Mouse (Mus musculus) heart, adult 2 months (tissue): ENCODE results near the gene Poldip3. TPM values are rescaled to one million over a fixed set of nuclear protein-coding genes. Genes with fewer than 3 reads are reported as not detected.

ENCODE experiments used
- DNase-seq, 2 experiments: peaks; one replicate each; pipeline ENCODE4 v3.0.0; 2021
- H3K27ac ChIP-seq: fragments of 200-600 bp; 2 replicates; pipeline ENCODE4 v1.8.1; 2022
- H3K27me3 ChIP-seq: fragments of 200-500 bp; 2 replicates; pipeline ENCODE4 v1.6.1; 2012; ENCODE audit warnings: mild to moderate bottlenecking, low read length, inconsistent platforms, mixed read lengths; ENCODE audit not compliant: control insufficient read depth, insufficient read depth
- H3K36me3 ChIP-seq: fragments of 200-500 bp; 2 replicates; pipeline ENCODE4 v1.6.1; 2012; ENCODE audit warnings: low read length, inconsistent platforms; ENCODE audit not compliant: control insufficient read depth, insufficient read depth
- H3K4me1 ChIP-seq: fragments of 200-500 bp; 2 replicates; pipeline ENCODE4 v1.6.1; 2011; ENCODE audit warnings: low read length; ENCODE audit not compliant: control insufficient read depth, insufficient read depth
- H3K4me3 ChIP-seq: fragments of 200-600 bp; 2 replicates; pipeline ENCODE4 v1.8.1; 2022
- H3K79me2 ChIP-seq: fragments of 200-500 bp; replicated peaks from 2 replicates; pipeline ENCODE4 v1.6.1; 2012; ENCODE audit warnings: mild to moderate bottlenecking, inconsistent platforms, low read length, moderate library complexity, mixed read lengths; ENCODE audit not compliant: control insufficient read depth, insufficient read depth
- H3K9ac ChIP-seq: fragments of 200-500 bp; 2 replicates; pipeline ENCODE4 v1.6.1; 2012; ENCODE audit warnings: low read depth, mild to moderate bottlenecking, control low read depth, inconsistent platforms, low read length, mixed read lengths
- CTCF ChIP-seq: fragments of 200-600 bp; IDR thresholded peaks from 2 replicates; pipeline ENCODE4 v1.8.1; 2022; ENCODE audit warnings: antibody characterized with exemption, mild to moderate bottlenecking, moderate library complexity
- EP300 ChIP-seq: fragments of 200-500 bp; IDR thresholded peaks from 2 replicates; pipeline ENCODE4 v1.6.1; 2011; ENCODE audit warnings: low read depth, low read length, control low read depth; ENCODE audit not compliant: insufficient read depth
- POLR2A ChIP-seq: fragments of 200-500 bp; IDR thresholded peaks from 2 replicates; pipeline ENCODE4 v1.6.1; 2011; ENCODE audit warnings: mild to moderate bottlenecking, low read depth, low read length, control low read depth; ENCODE audit not compliant: insufficient read depth
- WGBS: fragments of 180-500 bp; shearing (Covaris S2); methylation state at CpG from one replicate; pipeline ENCODE4 v1.1.7; 2018; 5-methylcytosine and 5-hydroxymethylcytosine counted together
- intact Hi-C: fragments of 180-260 bp; cut with DNase I; formaldehyde crosslinking; loops from one replicate; pipeline ENCODE4 v1.15.1; 2025
- long read RNA-seq: library from polyadenylated mRNA; stranded (forward); transcript quantifications from one replicate; pipeline ENCODE4 v2.0.0, GENCODE M21; 2021
- polyA plus RNA-seq: library from polyadenylated mRNA; depleted of rRNA; stranded (reverse); fragments of >200 nt; gene quantifications from 2 replicates; pipeline ENCODE4 v1.2.3, GENCODE M21; 2012; rRNA removed
- total RNA-seq, 2 experiments: library from RNA; stranded (reverse); gene quantifications; 2 replicates each; pipeline ENCODE4 v1.2.3; 2021

The Poldip3 gene
- total RNA-seq (10 to 100 TPM; 23.6 to 24.7 TPM), polyA plus RNA-seq (20.0 and 27.0 TPM in 2 replicates)
- long read RNA-seq, transcript Poldip3-201 (9 exons, 3,299 nt), result major isoform, 20 of 23 reads
- long read RNA-seq, partial matches to known transcripts, result 0 of 23 reads
- long read RNA-seq, other reads (novel, unspliced or antisense), result 1 of 23 reads

GRCm38 (mm10) chr15:83149196-83150072 lies at the start of gene Poldip3:
Gene Poldip3 (minus strand): TSS chr15:83149384.
- DNase-seq, result peak; percentile 98
- peaks cover 3% of the 10 kb centered on the region for H3K36me3 ChIP-seq
- TF ChIP-seq EP300, result peak; percentile 66; the same call in 1 of the 2 replicates
- TF ChIP-seq POLR2A, result peak; percentile 91
- TF ChIP-seq CTCF, result 0 out of 2 replicates have a peak, but pooled peaks have one; percentile 13
- peak within 1 kb of the TSS; percentile 82 for H3K4me3 ChIP-seq
- peaks cover 9% of the 10 kb centered on the region for H3K4me1 ChIP-seq
- peak within 1 kb of the TSS; percentile 97 for H3K27ac ChIP-seq
- H3K27me3 ChIP-seq, result no peaks in the 10 kb centered on the region
- H3K9ac ChIP-seq, result peak within 1 kb of the TSS; percentile 99
- intact Hi-C loops, result loop anchor here (1.0 to 10.0 kb wide), 3 partner anchors 23 to 365 kb away; partner anchors contain the start of genes Cyb5r3, Rrp7a and Ttll1
- peaks cover 6% of the 10 kb centered on the region for H3K79me2 ChIP-seq
- under 1% methylated on average over 56 of the region's 56 CpGs for WGBS

- Histone ChIP-seq H3K9ac (no peak overlapping the region), H3K36me3 (no peaks in the 10 kb centered on the region)
- WGBS, result 90% methylated on average over 4 of the region's 4 CpGs
Measured at GRCm38 (mm10) chr15:83193413-83193812, 44.2 kb upstream of the Poldip3 start.

GRCm38 (mm10) chr15:83182351-83182750 lies 33.2 kb upstream of the Poldip3 start:
- intact Hi-C loops, result no loop called here
- H3K27ac ChIP-seq, result no peak overlapping the region
- DNase-seq, result no peak
- H3K79me2 ChIP-seq, result no peaks in the 10 kb centered on the region
- TF ChIP-seq EP300 (no peak), CTCF (no peak), POLR2A (no peak)
- H3K4me3 ChIP-seq, result no peak overlapping the region
- H3K4me1 ChIP-seq, result no peaks in the 10 kb centered on the region
- no peak overlapping the region for H3K9ac ChIP-seq
- H3K27me3 ChIP-seq, result no peaks in the 10 kb centered on the region
- WGBS, result 53% methylated on average over 5 of the region's 5 CpGs
- H3K36me3 ChIP-seq, result no peaks in the 10 kb centered on the region

More at GRCm38 (mm10) chr15:83193413-83193812, 44.2 kb upstream of the Poldip3 start:
- H3K79me2 ChIP-seq, result no peaks in the 10 kb centered on the region
- H3K27me3 ChIP-seq, result no peaks in the 10 kb centered on the region
- no peak for DNase-seq
- no peak overlapping the region for H3K27ac ChIP-seq
- H3K4me1 ChIP-seq, result no peaks in the 10 kb centered on the region
- H3K4me3 ChIP-seq, result no peak overlapping the region
- intact Hi-C loops, result no loop called here
- no peak for TF ChIP-seq POLR2A
- TF ChIP-seq CTCF, result no peak
- TF ChIP-seq EP300, result no peak

- TF ChIP-seq CTCF, result no peak
- TF ChIP-seq POLR2A, result no peak
- no peak for TF ChIP-seq EP300
- Histone ChIP-seq H3K4me1 (no peaks in the 10 kb centered on the region), H3K27me3 (no peaks in the 10 kb centered on the region), H3K27ac (no peak overlapping the region), H3K9ac (no peak overlapping the region), H3K4me3 (no peak overlapping the region), H3K36me3 (no peaks in the 10 kb centered on the region), H3K79me2 (no peaks in the 10 kb centered on the region)
- intact Hi-C loops, result no loop called here
- no peak for DNase-seq
- 56% methylated on average over 4 of the region's 4 CpGs for WGBS
Measured at GRCm38 (mm10) chr15:83181800-83182330, 32.7 kb upstream of the Poldip3 start.

GRCm38 (mm10) chr15:83180004-83180403 lies 30.8 kb upstream of the Poldip3 start:
- WGBS, result 83% methylated on average over 6 of the region's 6 CpGs

GRCm38 (mm10) chr15:83176653-83177052 lies 27.5 kb upstream of the Poldip3 start:
- no peak for DNase-seq
- WGBS, result 76% methylated on average over 4 of the region's 4 CpGs
- H3K27ac ChIP-seq, result no peak overlapping the region
- TF ChIP-seq EP300 (no peak), POLR2A (no peak), CTCF (no peak)
- no peaks in the 10 kb centered on the region for H3K79me2 ChIP-seq
- intact Hi-C loops, result no loop called here
- no peaks in the 10 kb centered on the region; the same call in 1 of the 2 replicates for H3K4me1 ChIP-seq
- no peaks in the 10 kb centered on the region for H3K27me3 ChIP-seq
- no peak overlapping the region for H3K9ac ChIP-seq
- no peaks in the 10 kb centered on the region for H3K36me3 ChIP-seq
- no peak overlapping the region for H3K4me3 ChIP-seq

More at GRCm38 (mm10) chr15:83180004-83180403, 30.8 kb upstream of the Poldip3 start:
- Histone ChIP-seq H3K4me3 (no peak overlapping the region), H3K27ac (no peak overlapping the region), H3K27me3 (no peaks in the 10 kb centered on the region), H3K9ac (no peak overlapping the region), H3K4me1 (no peaks in the 10 kb centered on the region), H3K79me2 (no peaks in the 10 kb centered on the region), H3K36me3 (no peaks in the 10 kb centered on the region)
- intact Hi-C loops, result no loop called here
- no peak for TF ChIP-seq CTCF
- no peak for TF ChIP-seq POLR2A
- TF ChIP-seq EP300, result no peak
- DNase-seq, result no peak
